Mouse (Mus musculus) spleen, postnatal 4 days (tissue): ENCODE measurements around the gene Kank1.

ENCODE experiments used
- DNase-seq, 2 experiments: peaks; one replicate each; pipeline ENCODE4 v3.0.0; 2022; ENCODE audit warnings: low spot score in 2 of 2

Gene Kank1

GRCm38 (mm10) chr19:25404163-25404562 lies 167.4 kb downstream of the Kank1 start:
- no peak for DNase-seq

GRCm38 (mm10) chr19:25405987-25406386 lies 169.2 kb downstream of the Kank1 start:
- DNase-seq, result no peak

- peak; percentile 41 to 73 for DNase-seq
Observed at GRCm38 (mm10) chr19:25406481-25407184, 169.9 kb downstream of the Kank1 start.

DNA sequence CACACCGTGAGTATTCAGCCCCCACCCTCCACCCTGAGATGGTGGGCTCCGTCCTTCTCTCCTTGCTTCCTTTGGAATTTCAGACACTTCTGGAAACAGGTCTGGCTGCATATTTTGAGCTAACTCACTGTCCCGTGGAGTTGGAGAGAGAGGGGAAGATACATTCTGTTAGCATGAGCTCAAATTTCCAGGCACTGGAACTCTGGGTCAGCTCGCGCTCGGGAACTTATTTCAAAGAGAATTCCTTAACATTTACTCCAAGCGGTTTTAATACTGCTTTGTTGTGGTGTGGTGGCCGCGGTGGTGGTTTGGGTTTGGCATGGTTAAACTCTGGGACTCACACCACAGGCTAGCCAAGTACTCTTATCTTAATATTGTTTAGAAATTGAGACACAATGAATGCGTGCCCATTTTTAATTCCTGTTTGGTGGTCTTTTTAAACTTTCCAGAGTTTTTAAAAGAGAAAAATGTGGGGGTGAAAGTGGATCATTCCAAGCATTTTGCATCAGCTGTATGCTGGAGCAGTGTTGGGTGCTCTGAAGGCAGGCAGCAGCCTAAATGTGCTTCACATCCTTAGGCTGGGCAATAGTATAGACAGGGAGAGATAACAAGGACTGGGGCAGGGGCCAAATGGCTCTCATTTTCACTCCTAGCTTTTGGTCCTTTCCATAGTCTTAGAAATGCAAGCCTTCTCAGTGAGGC lies 170.6 kb downstream of the Kank1 start:
- DNase-seq, result no peak

DNA sequence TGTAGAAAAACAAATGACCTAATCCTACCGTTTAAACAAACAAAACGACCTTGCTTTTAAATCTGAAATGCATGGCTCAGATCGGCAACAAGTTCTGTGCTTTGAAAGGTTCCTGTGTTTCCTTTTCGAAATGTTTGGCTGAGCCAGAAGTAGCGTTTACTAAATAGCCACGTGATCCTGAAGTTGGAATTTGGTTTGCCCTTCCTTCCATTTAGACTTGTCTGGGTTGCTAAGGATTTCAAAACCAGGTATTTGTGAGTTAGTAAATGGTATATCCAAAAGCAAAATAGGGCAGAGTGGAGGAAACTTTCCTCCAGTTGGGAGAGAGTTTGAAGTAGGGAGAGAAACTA lies 171.1 kb downstream of the Kank1 start:
- no peak for DNase-seq

- DNase-seq, result no peak
Observed at GRCm38 (mm10) chr19:25409239-25409638, 172.5 kb downstream of the Kank1 start.

GRCm38 (mm10) chr19:25411353-25411752 lies 174.6 kb downstream of the Kank1 start:
- no peak for DNase-seq

- DNase-seq, result no peak
Observed at GRCm38 (mm10) chr19:25415448-25415847, 178.7 kb downstream of the Kank1 start.

GRCm38 (mm10) chr19:25417671-25418070 lies 180.9 kb downstream of the Kank1 start:
- no peak for DNase-seq

DNA sequence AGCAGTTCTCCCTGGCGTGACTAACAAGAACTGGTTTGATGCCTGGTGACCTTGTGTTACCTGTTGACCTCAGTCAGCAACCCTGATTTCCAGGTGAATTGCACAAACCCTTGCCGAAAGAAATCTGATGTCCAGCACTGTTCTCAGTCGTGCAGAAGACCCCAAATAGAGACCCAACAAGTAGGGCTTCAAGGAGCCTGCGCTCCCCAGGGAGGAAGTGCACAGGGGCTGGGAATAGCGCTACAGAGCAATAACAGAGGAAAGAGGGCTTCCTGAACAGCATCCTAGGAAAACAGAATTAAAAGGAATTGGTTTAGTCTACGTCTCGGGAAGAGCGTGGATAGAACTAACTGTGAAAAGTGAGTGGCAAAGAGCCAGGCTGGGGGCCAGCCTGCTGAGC lies 183.2 kb downstream of the Kank1 start:
- no peak for DNase-seq

DNA sequence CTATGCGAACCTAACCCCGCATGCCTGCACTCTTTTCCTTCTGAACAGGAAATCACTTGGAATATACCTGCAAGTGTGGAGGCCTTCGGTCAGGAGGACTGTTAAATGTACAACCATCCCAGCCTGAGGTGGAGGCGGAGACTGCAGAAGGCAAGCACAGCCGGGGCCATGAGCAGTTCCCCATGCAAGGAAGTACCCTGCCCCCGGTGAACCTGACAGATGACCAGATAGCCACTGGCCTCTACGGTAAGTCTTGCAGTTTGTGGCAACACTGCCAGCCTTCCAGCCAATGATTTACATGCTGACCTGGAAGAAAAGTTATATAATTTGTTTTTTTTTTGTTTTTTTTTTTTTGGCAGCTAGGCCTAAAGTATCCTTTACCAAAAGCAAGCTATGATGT lies 185.3 kb downstream of the Kank1 start:
- DNase-seq, result no peak

- DNase-seq, result no peak
Observed at GRCm38 (mm10) chr19:25423371-25423770, 186.6 kb downstream of the Kank1 start.

DNA sequence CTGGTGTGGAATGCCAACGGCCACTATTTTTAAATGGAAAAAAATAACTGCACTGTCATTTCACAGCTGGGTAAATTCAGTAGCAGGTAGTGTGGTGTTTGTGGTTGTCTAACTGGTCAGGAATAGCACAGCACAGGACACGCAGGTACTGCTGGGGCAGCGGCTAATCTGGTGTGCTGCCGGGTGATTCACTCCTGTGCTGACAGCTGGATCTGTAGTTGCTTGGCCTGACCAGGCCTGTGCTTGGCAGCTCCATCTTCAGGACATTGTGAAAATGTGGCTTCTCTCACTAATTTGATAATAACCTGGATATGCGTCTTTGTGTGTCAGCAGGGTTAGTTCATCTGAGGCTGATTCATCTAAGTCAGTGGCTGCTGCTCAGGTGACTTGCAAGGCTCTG lies 189.7 kb downstream of the Kank1 start:
- DNase-seq, result no peak

DNA sequence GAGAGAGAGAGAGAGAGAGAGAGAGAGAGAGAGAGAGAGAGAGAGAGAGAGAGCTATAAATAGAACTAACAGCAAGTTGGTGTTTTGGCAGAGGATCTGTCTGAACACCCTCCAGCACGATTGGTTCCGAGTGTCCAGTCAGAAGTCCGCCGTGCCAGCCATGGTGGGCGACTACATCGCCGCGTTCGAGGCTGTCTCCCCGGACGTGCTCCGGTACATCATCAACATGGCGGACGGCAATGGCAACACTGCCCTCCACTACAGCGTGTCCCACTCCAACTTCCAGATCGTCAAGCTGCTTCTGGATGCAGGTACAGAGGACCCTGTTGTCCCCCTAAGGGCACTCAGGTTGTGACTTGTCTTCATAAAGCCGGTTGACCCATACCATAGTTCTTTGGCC lies 191.1 kb downstream of the Kank1 start:
- DNase-seq, result no peak

DNA sequence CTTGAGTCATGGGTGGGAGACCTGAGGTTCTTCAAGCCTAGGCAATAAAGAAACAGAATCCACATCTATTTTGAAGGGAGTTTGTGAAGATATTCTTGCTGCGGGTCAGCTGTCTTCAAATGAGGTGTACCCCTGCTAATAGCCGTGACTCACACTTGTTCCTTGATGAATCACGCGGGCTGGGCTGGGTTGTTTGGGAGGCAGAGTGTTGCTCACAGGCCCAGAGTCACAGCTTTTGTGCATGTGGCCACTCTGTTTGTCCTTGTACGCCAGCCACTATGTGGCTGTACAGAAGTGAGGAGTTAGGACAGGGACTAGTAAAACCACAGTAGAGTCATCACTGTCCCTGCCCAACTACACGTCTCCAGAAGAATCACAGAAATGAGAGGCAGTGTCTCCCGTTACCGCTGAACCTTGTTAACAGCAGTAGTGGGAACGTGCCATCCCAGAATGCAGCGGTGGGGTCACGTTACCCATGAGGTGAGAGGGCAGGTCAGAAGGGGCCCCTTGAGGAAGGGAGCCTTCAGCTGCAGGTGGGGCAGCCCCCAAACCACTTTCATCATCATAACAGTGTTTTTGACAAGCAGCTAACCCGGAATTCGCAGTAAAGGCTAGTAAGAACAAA lies 191.7 kb downstream of the Kank1 start:
- DNase-seq, result no peak

- DNase-seq, result no peak
Observed at GRCm38 (mm10) chr19:25431431-25431830, 194.7 kb downstream of the Kank1 start.

GRCm38 (mm10) chr19:25431909-25432308 lies 195.1 kb downstream of the Kank1 start:
- DNase-seq, result no peak

- no peak for DNase-seq
Observed at GRCm38 (mm10) chr19:25433169-25433690, 196.5 kb downstream of the Kank1 start.

DNA sequence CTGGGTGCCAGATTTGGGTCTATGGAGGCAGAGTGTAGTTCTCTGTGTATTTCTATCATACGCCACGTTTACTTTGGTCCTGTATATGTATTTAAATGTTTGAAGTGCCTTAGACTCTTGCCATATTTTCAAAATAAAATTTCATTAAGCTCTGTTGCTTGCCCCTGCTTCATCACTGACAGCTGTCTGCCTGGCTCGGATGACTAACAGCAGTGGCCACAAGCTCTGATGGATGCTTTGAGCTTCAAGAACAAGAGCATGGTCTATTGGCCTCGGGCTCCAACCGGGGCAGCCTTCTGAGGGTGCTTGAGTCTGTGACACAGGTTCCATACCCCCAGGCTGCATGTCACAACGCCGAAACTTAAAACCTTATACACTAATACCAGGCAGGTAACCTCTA lies 197.6 kb downstream of the Kank1 start:
- DNase-seq, result no peak

- DNase-seq, result no peak
Observed at GRCm38 (mm10) chr19:25434795-25435194, 198.0 kb downstream of the Kank1 start.

DNA sequence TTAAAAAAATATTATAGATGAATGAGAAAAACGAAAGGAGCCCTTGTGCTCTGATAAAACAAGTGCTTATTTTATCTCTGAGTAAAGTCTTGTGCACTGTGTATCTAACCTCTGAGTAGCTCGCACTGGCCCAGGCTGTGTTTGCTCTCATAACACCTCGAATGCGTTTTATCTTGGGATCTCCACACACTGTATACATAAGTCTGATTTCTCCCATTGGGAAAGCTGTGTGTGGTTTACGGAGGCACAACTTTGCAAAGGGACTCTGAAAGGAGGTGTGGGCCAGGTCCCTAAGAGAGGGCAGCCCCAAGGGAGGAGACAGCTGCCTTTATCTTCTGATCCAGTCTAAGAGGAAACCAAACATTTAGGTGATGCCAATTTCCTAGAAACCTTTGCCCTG lies 198.6 kb downstream of the Kank1 start:
- DNase-seq, result no peak

DNA sequence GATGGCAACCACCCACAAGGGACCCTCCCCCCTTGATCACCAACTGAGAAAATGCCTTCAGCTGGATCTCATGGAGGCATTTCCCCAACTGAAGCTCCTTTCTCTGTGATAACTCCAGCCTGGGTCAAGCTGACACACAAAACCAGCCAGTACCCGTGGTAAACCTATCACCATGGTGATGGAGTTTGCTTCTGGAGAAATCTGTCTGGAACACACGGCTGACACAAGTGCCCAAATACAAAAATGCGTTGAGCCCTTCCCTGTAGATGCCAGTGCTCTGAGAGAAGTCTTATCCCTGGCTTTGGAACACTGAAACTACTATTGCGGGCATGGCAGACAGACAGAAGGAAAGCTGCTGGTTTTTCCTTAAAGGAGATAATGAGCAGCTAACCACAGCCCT lies 199.4 kb downstream of the Kank1 start:
- DNase-seq, result no peak
